Mouse (Mus musculus) Patski (cell line): ENCODE data around the gene Zwint. TPM values are rescaled to one million over a fixed set of nuclear protein-coding genes. Genes with fewer than 3 reads are reported as not detected.

Source experiments
- ATAC-seq: fragments of 100-300 bp; one replicate; pipeline ENCODE4 v1.8.0; 2021
- CTCF ChIA-PET: fragments of 350-600 bp; sonication (Branson Sonifier 250); formaldehyde crosslinking; loops from one replicate; lab custom pipeline; 2022; ENCODE audit warnings: inconsistent platforms; lab: Charles Lee
- POLR2A ChIA-PET: fragments of 350-600 bp; sonication (Branson Sonifier 250); formaldehyde crosslinking; loops from one replicate; lab custom pipeline; 2022; ENCODE audit warnings: antibody characterized with exemption, inconsistent platforms; lab: Charles Lee
- DNase-seq: peaks from one replicate; pipeline ENCODE4 v3.0.0-alpha.2; 2011; ENCODE audit warnings: low read depth, low spot score
- H3K27me3 ChIP-seq: fragments of 371-371 bp; one replicate; pipeline ENCODE4 v1.5.1; 2021
- CTCF ChIP-seq: fragments of 100-300 bp; IDR thresholded peaks from one replicate; pipeline ENCODE4 v1.5.1; 2021
- in situ Hi-C: fragments of 300-500 bp; cut with MboI; formaldehyde crosslinking; loops from 3 replicates; pipeline ENCODE4 v1.11.1; 2018; ENCODE audit warnings: low pct_unique_long_range_greater_than_20kb, mixed read lengths
- polyA plus RNA-seq: library from polyadenylated mRNA; unstranded; gene quantifications from one replicate; pipeline ENCODE4 v1.2.3, GENCODE M21; 2021

Zwint gene
- polyA plus RNA-seq = 244 TPM

DNA sequence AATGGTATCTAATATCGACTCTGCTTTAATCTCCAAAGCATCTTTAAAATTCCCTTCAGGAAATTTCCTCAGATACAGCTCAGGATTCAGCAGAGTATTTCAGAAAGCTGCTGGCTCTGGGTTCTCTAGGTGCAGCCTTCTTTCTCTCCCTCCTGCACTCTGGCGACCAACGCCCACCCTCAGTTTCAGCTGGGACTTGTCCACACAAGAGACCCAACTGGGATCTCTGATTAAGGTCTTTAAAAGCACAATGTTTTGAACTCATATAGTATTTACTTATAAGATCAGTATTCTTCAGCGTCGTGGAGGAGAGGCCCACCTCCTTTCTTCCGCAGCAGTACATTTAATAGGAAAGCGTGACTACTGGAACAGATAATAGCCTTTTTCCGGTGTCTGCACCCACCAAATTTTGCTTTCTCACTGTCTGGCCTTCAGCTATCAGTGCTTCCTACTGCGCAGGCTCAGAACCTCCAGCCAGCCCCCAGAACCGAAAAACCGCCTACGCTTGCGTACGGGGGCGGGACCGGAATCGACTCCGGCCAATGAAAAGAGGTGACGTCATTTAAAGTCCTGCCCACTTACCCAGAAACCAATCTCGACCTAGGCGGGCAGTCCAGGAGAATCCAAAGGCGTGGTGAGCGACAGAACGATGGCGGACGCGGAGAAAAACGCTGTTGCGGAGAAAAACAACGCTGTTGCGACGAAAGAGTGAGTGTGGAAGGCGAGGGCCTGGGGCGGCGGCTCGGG is at the start of gene Zwint:
Zwint (plus strand) TSS at position 576 of the 747 bp plus-strand sequence.
- H3K27me3 ChIP-seq = no peaks in the 10 kb centered on the region
- POLR2A ChIA-PET = no interaction called here
- in situ Hi-C loops = loop anchor here (5.0 to 25.0 kb wide), 2 partner anchors 193 to 692 kb away; no protein-coding TSS in a partner anchor
- ATAC-seq (peak; percentile 97), DNase-seq (peak; percentile 86)
- CTCF ChIA-PET = interaction anchor here (1.4 kb wide), 1 partner anchor 42 kb away, joined by 4 read pairs; no protein-coding TSS in a partner anchor
- no peak for TF ChIP-seq CTCF

DNA sequence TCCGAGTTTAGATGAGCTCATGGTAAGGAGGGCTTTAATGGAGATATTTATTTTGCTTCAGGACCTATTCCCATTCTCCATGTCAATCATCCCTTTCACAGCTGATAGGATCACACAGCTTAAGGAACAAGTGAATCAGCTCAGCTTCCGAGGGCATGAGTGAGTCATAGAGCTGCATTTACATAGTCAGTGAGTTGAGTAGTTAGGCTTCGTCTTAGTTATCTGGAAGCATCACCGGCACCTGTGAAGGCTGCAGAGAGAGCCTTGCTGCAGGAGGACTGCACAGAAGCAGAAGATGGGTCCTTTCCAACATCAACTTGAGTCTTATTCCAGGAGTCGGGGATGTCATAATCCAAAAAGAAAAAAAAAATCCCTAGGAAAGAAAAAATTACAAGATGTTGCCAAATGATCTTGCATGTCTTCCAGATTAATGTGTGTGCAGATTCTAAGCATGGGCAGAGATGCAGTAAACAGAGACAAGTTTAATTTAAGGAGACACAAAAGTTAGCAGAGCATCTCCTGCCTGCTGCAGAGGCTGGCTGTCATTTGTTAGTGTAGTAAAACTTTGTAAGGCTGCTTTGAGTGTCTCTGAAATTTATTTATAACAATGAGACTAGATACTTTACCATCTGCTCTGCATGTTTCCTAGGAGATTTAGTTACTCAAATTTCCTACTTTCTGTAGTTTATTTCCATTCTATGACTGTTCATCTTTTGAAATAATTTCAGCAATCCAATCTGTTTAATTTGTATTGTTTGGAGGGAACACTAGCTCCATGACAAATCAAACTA is 41.3 kb upstream of the Zwint start:
- DNase-seq = no peak
- no peak for TF ChIP-seq CTCF
- POLR2A ChIA-PET = interaction anchor here (0.7 kb wide), 1 partner anchor 20 kb away, joined by 3 read pairs; no protein-coding TSS in a partner anchor
- CTCF ChIA-PET = interaction anchor here (1.7 kb wide), 1 partner anchor 42 kb away, joined by 4 read pairs; no protein-coding TSS in a partner anchor
- H3K27me3 ChIP-seq = no peaks in the 10 kb centered on the region
- ATAC-seq = no peak
- in situ Hi-C loops = no loop called here

DNA sequence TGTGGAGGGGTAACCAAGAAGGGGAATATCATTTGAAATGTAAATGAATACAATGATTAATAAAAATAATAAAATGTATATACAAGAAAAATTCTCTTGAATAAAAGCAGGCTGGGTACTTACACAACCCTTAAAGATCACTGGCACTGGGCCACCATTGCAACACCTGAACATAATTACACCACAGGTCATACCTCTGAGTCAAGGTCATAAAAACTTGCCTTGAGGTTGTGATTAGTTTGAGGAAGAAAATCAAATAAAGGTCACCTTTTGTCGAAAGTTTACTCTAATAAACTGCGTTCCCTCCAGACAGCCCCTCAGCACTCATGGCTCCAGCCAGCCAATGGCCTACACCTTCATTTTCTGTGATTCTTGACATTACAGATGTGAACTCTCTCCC is 38.5 kb upstream of the Zwint start:
- CTCF ChIA-PET = no interaction called here
- H3K27me3 ChIP-seq = no peaks in the 10 kb centered on the region
- no peak for ATAC-seq
- in situ Hi-C loops = no loop called here
- TF ChIP-seq CTCF = no peak
- DNase-seq = no peak
- POLR2A ChIA-PET = no interaction called here

DNA sequence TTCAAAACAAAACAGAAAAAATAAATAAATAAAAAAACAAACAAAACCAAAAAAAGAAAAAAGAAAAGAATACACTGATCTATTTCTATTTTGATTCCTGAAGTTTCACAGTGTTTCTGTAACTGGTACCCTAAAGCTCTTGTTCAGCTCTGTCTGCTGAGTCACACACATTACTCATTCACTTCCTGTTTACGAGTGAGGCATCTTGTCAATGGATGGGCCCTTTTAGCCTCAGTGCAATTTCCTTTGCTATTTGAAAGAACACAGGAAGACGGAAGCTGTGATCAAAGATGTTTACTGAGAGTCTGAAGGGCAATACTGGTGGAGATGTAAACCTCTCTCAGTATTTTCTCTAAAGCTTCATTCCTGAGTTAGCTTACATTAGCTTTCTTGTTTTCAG is 34.1 kb upstream of the Zwint start:
- peak; percentile 54 for ATAC-seq
- peak; percentile 10 for DNase-seq
- ChIA-PET CTCF (interaction anchor here (1.1 kb wide), 1 partner anchor 13 kb away, joined by 4 read pairs; no protein-coding TSS in a partner anchor), POLR2A (no interaction called here)
- no peaks in the 10 kb centered on the region for H3K27me3 ChIP-seq
- no peak for TF ChIP-seq CTCF
- in situ Hi-C loops = no loop called here

DNA sequence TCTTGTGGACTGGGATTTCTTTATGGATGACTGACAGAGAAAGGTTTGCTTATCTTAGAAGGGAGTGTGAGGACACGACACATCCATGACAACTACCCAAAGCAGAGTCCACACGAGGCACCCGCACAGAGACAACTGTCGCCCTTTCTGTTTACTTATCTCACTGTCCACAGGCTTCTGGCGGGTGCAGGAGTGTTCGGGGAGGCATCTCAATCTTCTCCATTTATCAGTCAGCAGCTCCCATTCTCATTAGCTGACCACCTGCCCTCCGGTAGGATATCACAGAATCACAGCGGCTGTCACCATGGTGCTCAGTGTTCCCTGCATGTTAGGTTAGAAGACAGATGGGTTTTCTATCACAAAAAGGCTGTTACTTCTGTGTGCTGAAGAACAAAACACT is 31.1 kb upstream of the Zwint start:
- no peak for TF ChIP-seq CTCF
- DNase-seq = no peak
- ChIA-PET CTCF (no interaction called here), POLR2A (no interaction called here)
- in situ Hi-C loops = no loop called here
- no peak for ATAC-seq
- H3K27me3 ChIP-seq = no peaks in the 10 kb centered on the region

DNA sequence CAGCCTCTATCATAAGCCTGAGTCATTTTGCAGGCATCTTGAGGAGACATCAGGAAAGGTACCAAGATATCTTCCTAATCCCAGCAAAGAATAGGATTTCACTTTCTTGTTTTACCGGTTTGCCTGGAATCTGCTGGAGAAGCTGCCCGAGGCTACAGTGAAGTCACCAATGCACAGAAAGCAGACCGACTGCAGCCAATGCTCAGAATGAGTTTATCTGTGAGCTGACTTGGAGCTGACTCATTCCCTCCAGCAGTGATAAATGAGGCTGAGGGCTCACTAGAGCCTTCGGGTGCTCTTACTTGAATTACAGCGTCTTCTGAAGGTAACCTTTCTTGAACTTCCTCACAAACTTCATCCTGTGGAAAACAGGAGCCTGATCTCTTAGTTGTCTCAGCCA is 20.5 kb upstream of the Zwint start:
- no peaks in the 10 kb centered on the region for H3K27me3 ChIP-seq
- ATAC-seq (peak; percentile 99), DNase-seq (peak; percentile 75)
- ChIA-PET CTCF (interaction anchor here (1.0 to 1.9 kb wide), 2 partner anchors 14 to 16 kb away, joined by 4 to 5 read pairs; no protein-coding TSS in a partner anchor), POLR2A (interaction anchor here (0.7 kb wide), 1 partner anchor 8 kb away, joined by 3 read pairs; no protein-coding TSS in a partner anchor)
- no peak for TF ChIP-seq CTCF
- in situ Hi-C loops = no loop called here

DNA sequence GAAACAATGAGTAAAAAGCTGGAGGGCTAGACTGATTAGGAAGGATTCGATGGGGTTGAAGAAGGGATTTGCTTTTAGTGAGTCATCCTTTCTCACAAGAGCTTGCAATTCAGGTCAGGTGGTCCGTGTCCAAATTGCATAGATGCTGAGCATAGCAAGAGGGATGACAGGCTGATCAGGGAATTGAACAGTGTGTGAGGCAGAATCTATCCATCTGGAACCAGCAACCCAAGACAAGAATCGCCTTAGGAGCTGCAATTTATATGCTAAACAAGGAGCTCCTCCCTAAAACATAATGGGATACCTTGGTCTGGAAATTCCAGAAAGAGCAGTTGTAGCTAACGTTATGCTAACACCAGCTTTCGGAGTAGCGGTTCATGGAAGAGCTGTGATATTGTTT is 3.8 kb upstream of the Zwint start:
- CTCF ChIA-PET = interaction anchor here (0.8 to 1.5 kb wide), 3 partner anchors 22 to 368 kb away, joined by 3 read pairs; no protein-coding TSS in a partner anchor
- TF ChIP-seq CTCF = no peak
- ATAC-seq (no peak), DNase-seq (no peak)
- POLR2A ChIA-PET = no interaction called here
- no peaks in the 10 kb centered on the region for H3K27me3 ChIP-seq
- in situ Hi-C loops = loop anchor here (5.0 to 25.0 kb wide), 2 partner anchors 196 to 689 kb away; no protein-coding TSS in a partner anchor

DNA sequence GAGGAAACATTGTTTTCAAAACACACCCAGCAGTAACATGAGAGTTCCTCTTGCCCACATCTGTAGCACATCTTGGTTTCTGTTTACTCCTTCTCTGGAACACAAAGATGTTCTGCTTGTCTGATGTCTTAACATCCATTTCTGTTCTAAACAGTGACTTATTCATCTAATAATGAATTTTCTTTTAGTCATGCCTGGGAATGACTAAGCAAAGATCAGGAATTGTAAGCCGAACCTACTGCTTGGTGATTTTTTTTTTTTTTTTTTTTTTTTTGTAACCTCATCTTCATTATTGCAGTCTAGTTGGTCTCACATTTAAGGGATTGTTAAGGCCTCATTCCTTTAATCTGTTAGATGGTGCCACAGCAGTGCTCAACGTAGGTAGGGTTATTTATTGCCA is 848 bp upstream of the Zwint start:
- ChIA-PET POLR2A (no interaction called here), CTCF (no interaction called here)
- in situ Hi-C loops = loop anchor here (5.0 to 25.0 kb wide), 2 partner anchors 194 to 691 kb away; no protein-coding TSS in a partner anchor
- no peaks in the 10 kb centered on the region for H3K27me3 ChIP-seq
- TF ChIP-seq CTCF = no peak
- no peak for DNase-seq
- ATAC-seq = no peak

DNA sequence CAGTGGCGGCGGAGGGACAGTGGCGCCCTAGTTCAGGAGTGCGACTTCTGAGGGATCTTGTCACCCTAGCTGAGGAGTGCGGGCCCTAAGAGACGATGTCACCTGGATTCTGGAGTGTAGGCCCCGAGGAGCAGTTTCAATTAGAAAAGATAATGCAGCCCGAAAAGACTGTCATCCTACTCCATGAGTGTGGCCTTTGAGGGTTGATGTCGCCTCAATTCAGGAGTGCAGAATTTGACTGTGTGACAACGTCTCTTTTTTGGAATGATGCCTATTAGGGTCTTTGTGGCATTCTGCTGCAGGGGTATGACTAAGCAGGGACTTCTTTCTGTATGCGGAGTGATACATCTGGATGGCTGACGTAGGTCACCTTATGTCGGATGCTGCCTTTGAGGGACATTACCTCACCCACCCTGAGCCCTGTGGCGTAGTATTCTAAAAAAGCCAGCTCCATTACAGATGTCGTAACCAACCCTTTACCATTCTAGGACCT is 418 bp downstream of the Zwint start:
- DNase-seq (peak; percentile 54), ATAC-seq (peak; percentile 49)
- TF ChIP-seq CTCF = no peak
- in situ Hi-C loops = loop anchor here (25.0 kb wide), 1 partner anchor 693 kb away; no protein-coding TSS in a partner anchor
- CTCF ChIA-PET = interaction anchor here (1.4 kb wide), 1 partner anchor 43 kb away, joined by 4 read pairs; no protein-coding TSS in a partner anchor
- no peaks in the 10 kb centered on the region for H3K27me3 ChIP-seq
- POLR2A ChIA-PET = no interaction called here

DNA sequence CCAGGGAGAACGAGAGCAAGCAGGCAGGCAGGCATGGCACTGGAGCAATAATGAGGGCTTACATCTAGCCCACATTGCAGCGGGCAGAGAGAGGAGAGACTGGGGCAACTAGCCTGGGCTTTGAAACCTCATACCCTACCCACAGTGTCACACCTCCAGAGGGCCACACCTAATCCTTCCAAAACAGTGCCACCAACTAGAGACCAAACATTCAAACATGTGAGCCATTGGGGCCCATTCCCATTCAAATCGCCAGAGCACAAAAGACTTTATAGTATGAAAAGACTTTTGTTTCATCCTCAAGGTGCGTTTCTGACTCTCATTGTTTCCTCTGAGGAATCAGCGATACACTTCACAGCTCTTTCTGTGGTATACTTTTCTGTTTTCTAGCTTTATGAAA is 4.6 kb downstream of the Zwint start:
- DNase-seq = no peak
- no peak for TF ChIP-seq CTCF
- CTCF ChIA-PET = interaction anchor here (1.3 kb wide), 1 partner anchor 13 kb away, joined by 3 read pairs; no protein-coding TSS in a partner anchor
- in situ Hi-C loops = loop anchor here (25.0 kb wide), 1 partner anchor 697 kb away; no protein-coding TSS in a partner anchor
- no peaks in the 10 kb centered on the region for H3K27me3 ChIP-seq
- POLR2A ChIA-PET = no interaction called here
- no peak for ATAC-seq
